Mouse (Mus musculus) ES-E14 (cell line): Measurements from ENCODE around the gene Tmprss5.

Experiments used
- CHD2 ChIP-seq: IDR thresholded peaks from 2 replicates; pipeline ENCODE4 v1.6.1; 2014; ENCODE audit warnings: mild to moderate bottlenecking, low read depth, low read length, inconsistent platforms
- HCFC1 ChIP-seq: IDR thresholded peaks from 2 replicates; pipeline ENCODE4 v1.6.1; 2012; ENCODE audit warnings: low read length, inconsistent platforms, borderline replicate concordance; ENCODE audit not compliant: insufficient read depth
- MAFK ChIP-seq: IDR thresholded peaks from 2 replicates; pipeline ENCODE4 v1.6.1; 2014; ENCODE audit warnings: mild to moderate bottlenecking, low read depth, low read length, inconsistent platforms; ENCODE audit not compliant: insufficient read depth
- ZNF384 ChIP-seq: IDR thresholded peaks from 2 replicates; pipeline ENCODE4 v1.6.1; 2012; ENCODE audit warnings: low read depth, low read length, inconsistent platforms

DNA sequence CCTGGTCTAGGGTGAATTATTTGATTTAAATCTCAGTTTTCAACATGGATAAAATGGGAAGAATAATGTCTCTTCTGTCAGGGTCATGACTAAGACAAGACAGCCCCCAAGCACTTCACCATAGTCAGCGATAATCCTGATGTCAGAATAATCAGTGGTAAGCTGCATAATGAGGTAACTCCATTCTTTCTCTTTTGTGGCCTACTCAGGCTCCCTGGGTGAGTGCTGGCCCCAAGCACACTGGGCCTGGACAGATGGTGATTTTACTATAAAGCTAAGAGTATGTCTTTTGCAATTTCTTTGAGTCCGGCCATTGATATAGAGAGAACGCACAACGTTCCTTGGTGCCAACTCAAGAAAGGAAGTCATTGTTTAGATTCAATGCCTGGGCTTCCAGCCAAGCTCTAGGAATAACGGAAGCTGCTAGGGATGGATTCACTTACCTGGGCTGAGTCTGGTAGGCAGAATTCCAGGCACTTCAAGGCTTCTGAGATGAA, 49.5 kb downstream of the Tmprss5 start:
- TF ChIP-seq HCFC1, result no peak
- no peak for TF ChIP-seq CHD2
- TF ChIP-seq MAFK, result no peak
- no peak for TF ChIP-seq ZNF384
